Mouse (Mus musculus) megakaryocyte, embryonic 14.5 days (primary cell): ENCODE results near the gene Nbas.

Experiments used
- FLI1 ChIP-seq: IDR thresholded peaks from 2 replicates; pipeline ENCODE4 v1.6.1; 2012; ENCODE audit warnings: low read length, inconsistent platforms, mixed read lengths
- GATA1 ChIP-seq: IDR thresholded peaks from 3 replicates; pipeline ENCODE4 v1.6.1; 2012; ENCODE audit warnings: mixed read lengths, low read length, inconsistent platforms, borderline replicate concordance

GRCm38 (mm10) chr12:13607021-13607420, 338.1 kb downstream of the Nbas start:
- TF ChIP-seq GATA1 (no peak), FLI1 (no peak)
